19 mouse cellular contexts compared by ENCODE assay signal in genomic region chr2:11664806-11665205, GRCm38 (mm10). TPM values are rescaled to one million over a fixed set of nuclear protein-coding genes. Genes with fewer than 3 reads are reported as not detected.
DNase-seq lines count a peak whose midpoint lies in the region; ATAC-seq lines count a peak whose summit lies in the region.
"Had no signal": no experiment of that assay in that cellular context is flagged by ENCODE, and none has a peak within 500 bp of the region (broad histone marks: within the 10 kb centered on the region; RNA-seq: fewer than 3 reads in every experiment).

No protein-coding gene starts in this region.

- DNase-seq in heart, adult 11 months: peak; percentile 90
- peak; percentile 33 to 65 for DNase-seq in kidney, adult 8-10 months
- DNase-seq in kidney, postnatal 10 days: peak; percentile 24
- DNase-seq in right cerebral cortex, postnatal 10 days (ENCODE audit: low spot score in 2 of 2): no peak
- DNase-seq: adrenal gland, adult 8-10 months had no signal

- peaks cover 3% of the 10 kb centered on the region; the same call in 1 of the 2 replicates for H3K9me3 ChIP-seq in heart, embryonic 12.5 days (replicated peaks)
- H3K9me3 ChIP-seq in kidney, embryonic 15.5 days (replicated peaks): no peaks in the 10 kb centered on the region
- H3K9me3 ChIP-seq: forebrain, embryonic 12.5 days; heart, embryonic 10.5 days; hindbrain, embryonic 12.5 days; limb, embryonic 10.5 days; midbrain, embryonic 12.5 days; neural tube, embryonic 12.5 days had no signal

- 77% methylated on average over 4 of the region's 4 CpGs for WGBS in heart, embryonic 12.5 days
- 83% methylated on average over 4 of the region's 4 CpGs for WGBS in kidney, embryonic 15.5 days

- no peak overlapping the region for H3K27ac ChIP-seq in heart, embryonic 12.5 days (ENCODE audit: poor library complexity, severe bottlenecking)
- no peak overlapping the region for H3K27ac ChIP-seq in kidney, embryonic 15.5 days
- H3K27ac ChIP-seq in brown adipose tissue, adult 24 weeks (replicated peaks; ENCODE audit: low read depth, low read length): peak overlapping the region; percentile 87
- H3K27ac ChIP-seq: forebrain, embryonic 12.5 days; heart, embryonic 10.5 days; hindbrain, embryonic 12.5 days; limb, embryonic 10.5 days; liver, embryonic 14.5 days; midbrain, embryonic 12.5 days; neural tube, embryonic 12.5 days had no signal

- H3K4me1 ChIP-seq in heart, embryonic 12.5 days (replicated peaks): 0 out of 2 replicates have a peak, but pooled peaks cover 2% of the 10 kb centered on the region
- no peaks in the 10 kb centered on the region for H3K4me1 ChIP-seq in kidney, embryonic 15.5 days
- H3K4me1 ChIP-seq in brown adipose tissue, adult 24 weeks (ENCODE audit: control insufficient read depth, insufficient read depth, insufficient read length, low read length): no peaks in the 10 kb centered on the region; the same call in 1 of the 2 replicates
- H3K4me1 ChIP-seq: forebrain, embryonic 12.5 days; heart, embryonic 10.5 days; hindbrain, embryonic 12.5 days; limb, embryonic 10.5 days; midbrain, embryonic 12.5 days; neural tube, embryonic 12.5 days had no signal

- no peak for ATAC-seq in heart, embryonic 12.5 days (ENCODE audit: insufficient number of reproducible peaks, low FRiP score)
- ATAC-seq in kidney, embryonic 15.5 days (replicated peaks; ENCODE audit: low FRiP score): no peak

- H3K36me3 ChIP-seq in heart, embryonic 12.5 days: no peaks in the 10 kb centered on the region
- H3K36me3 ChIP-seq in kidney, embryonic 15.5 days: no peaks in the 10 kb centered on the region
- H3K36me3 ChIP-seq: forebrain, embryonic 12.5 days; heart, embryonic 10.5 days; hindbrain, embryonic 12.5 days; limb, embryonic 10.5 days; midbrain, embryonic 12.5 days; neural tube, embryonic 12.5 days had no signal

- no peaks in the 10 kb centered on the region for H3K27me3 ChIP-seq in heart, embryonic 12.5 days (replicated peaks)
- no peaks in the 10 kb centered on the region for H3K27me3 ChIP-seq in kidney, embryonic 15.5 days
- H3K27me3 ChIP-seq: forebrain, embryonic 12.5 days; hindbrain, embryonic 12.5 days; midbrain, embryonic 12.5 days; neural tube, embryonic 12.5 days had no signal

- H3K4me3 ChIP-seq in heart, embryonic 12.5 days: no peak overlapping the region
- H3K4me3 ChIP-seq in kidney, embryonic 15.5 days (replicated peaks): no peak overlapping the region
- H3K4me3 ChIP-seq in brown adipose tissue, adult 24 weeks (ENCODE audit: insufficient read depth, low read depth, low read length): peak overlapping the region; percentile 27
- H3K4me3 ChIP-seq: neural tube, embryonic 12.5 days had no signal

- H3K9ac ChIP-seq in heart, embryonic 12.5 days: no peak overlapping the region
- no peak overlapping the region for H3K9ac ChIP-seq in kidney, embryonic 15.5 days
- H3K9ac ChIP-seq: forebrain, embryonic 12.5 days; hindbrain, embryonic 12.5 days; liver, embryonic 14.5 days; midbrain, embryonic 12.5 days; neural tube, embryonic 12.5 days had no signal

- H3K4me2 ChIP-seq in heart, embryonic 12.5 days: no peak overlapping the region
- no peak overlapping the region for H3K4me2 ChIP-seq in kidney, embryonic 15.5 days

RNA-seq across cellular contexts. Expression of gene Il2ra, which starts 22.2 kb away (rescaled TPM):
- not detected in 2 replicates for polyA plus RNA-seq in heart, embryonic 12.5 days (2016; fragmentation: Nextera tagmentation; extraction: Ambion mirVana)
- not detected in 2 replicates for polyA plus RNA-seq in kidney, embryonic 15.5 days (2015; fragmentation: Nextera tagmentation; extraction: Ambion mirVana)
- polyA plus RNA-seq in brown adipose tissue, adult 24 weeks (2012; ENCODE audit: insufficient read depth, insufficient read length, missing spikeins): 0.32 and 2.0 TPM in 2 replicates
- polyA plus RNA-seq: forebrain, embryonic 12.5 days; heart, embryonic 10.5 days; hindbrain, embryonic 12.5 days; limb, embryonic 10.5 days; neural tube, embryonic 12.5 days had no signal

RNA-seq across cellular contexts. Expression of gene Gm17490, which starts 38.7 kb away (rescaled TPM):
- not detected in 2 replicates for polyA plus RNA-seq in heart, embryonic 12.5 days (2016; fragmentation: Nextera tagmentation; extraction: Ambion mirVana)
- polyA plus RNA-seq in kidney, embryonic 15.5 days (2015; fragmentation: Nextera tagmentation; extraction: Ambion mirVana): not detected in 2 replicates
- not detected in 2 replicates for polyA plus RNA-seq in brown adipose tissue, adult 24 weeks (2012; ENCODE audit: insufficient read depth, insufficient read length, missing spikeins)
- polyA plus RNA-seq: cerebellum, adult 2 months; forebrain, embryonic 12.5 days; heart, embryonic 10.5 days; hindbrain, embryonic 12.5 days; intestine, embryonic 16.5 days; limb, embryonic 10.5 days; liver, embryonic 14.5 days; lung, postnatal 0 days; midbrain, embryonic 12.5 days; neural tube, embryonic 12.5 days; testis, adult 2 months had no signal

RNA-seq across cellular contexts. Expression of gene Il15ra, which starts 40.3 kb away (rescaled TPM):
- 6.4 and 7.0 TPM in 2 replicates for polyA plus RNA-seq in heart, embryonic 12.5 days (2016; fragmentation: Nextera tagmentation; extraction: Ambion mirVana)
- polyA plus RNA-seq in kidney, embryonic 15.5 days (2015; fragmentation: Nextera tagmentation; extraction: Ambion mirVana): 2.1 and 2.2 TPM in 2 replicates
- polyA plus RNA-seq in brown adipose tissue, adult 24 weeks (2012; ENCODE audit: insufficient read depth, insufficient read length, missing spikeins): 44.9 and 47.0 TPM in 2 replicates
- polyA plus RNA-seq: forebrain, embryonic 12.5 days had no signal

Comparison
In these comparisons a context has a peak if more than half of its experiments do, and no peak if none do; other contexts are left out.
1. DNase-seq: peak in heart, adult 11 months (single experiment), kidney, adult 8-10 months (2 of 2) and kidney, postnatal 10 days (single experiment); none in right cerebral cortex, postnatal 10 days (0 of 2).